Mouse (Mus musculus): ENCODE data around the gene Dppa5a. TPM values are rescaled to one million over a fixed set of nuclear protein-coding genes. Genes with fewer than 3 reads are reported as not detected.
"Not testable (repeated sequence)": the region's sequence is repeated elsewhere in the genome, so short reads cannot be mapped to it uniquely, and the experiment has no call there.

The Dppa5a gene
- total RNA-seq, 2 experiments from 2014 or later, result not detected

GRCm38 (mm10) chr9:78337050-78337449, 30.9 kb downstream of the Dppa5a start:
- not testable (repeated sequence) for ATAC-seq (replicated peaks; ENCODE audit: low FRiP score, low TSS enrichment, poor library complexity, severe bottlenecking)

- not testable (repeated sequence) for ATAC-seq (replicated peaks; ENCODE audit: low FRiP score, low TSS enrichment, poor library complexity, severe bottlenecking)
Observed at GRCm38 (mm10) chr9:78327289-78327688, 40.7 kb downstream of the Dppa5a start, which contains the start of gene Omt2b. Gene Omt2b, plus strand, starts transcription at chr9:78327589.

GRCm38 (mm10) chr9:78319499-78319898, 48.5 kb downstream of the Dppa5a start:
- no peak for ATAC-seq (replicated peaks; ENCODE audit: low FRiP score, low TSS enrichment, poor library complexity, severe bottlenecking)

Other genes starting within 250 kb of the Dppa5a start
- 6.5 and 8.4 TPM in 2 replicates for gene Gsta4, start 185.4 kb downstream of the Dppa5a start, total RNA-seq (2014; fragmentation: Nextera tagmentation)
- 11.5 and 13.0 TPM in 2 replicates for gene Gsta4, start 185.4 kb downstream of the Dppa5a start, total RNA-seq (2017)
- not detected in 2 replicates for gene Gsta1, start 137.5 kb downstream of the Dppa5a start, total RNA-seq (2014; fragmentation: Nextera tagmentation)
- not detected in 2 replicates for gene Gsta1, start 137.5 kb downstream of the Dppa5a start, total RNA-seq (2017)
- not detected in 2 replicates for gene Gm3776, start 111.0 kb downstream of the Dppa5a start, total RNA-seq (2014; fragmentation: Nextera tagmentation)
- gene Gm3776, start 111.0 kb downstream of the Dppa5a start, total RNA-seq (2017), result not detected in 2 replicates
- not detected in 2 replicates for gene Gm10639, start 78.3 kb downstream of the Dppa5a start, total RNA-seq (2014; fragmentation: Nextera tagmentation)
- gene Gm10639, start 78.3 kb downstream of the Dppa5a start, total RNA-seq (2017), result not detected in 2 replicates
- gene Omt2a, start 53.4 kb downstream of the Dppa5a start, total RNA-seq (2014; fragmentation: Nextera tagmentation), result not detected in 2 replicates
- gene Omt2a, start 53.4 kb downstream of the Dppa5a start, total RNA-seq (2017), result not detected in 2 replicates
- not detected in 2 replicates for gene Omt2b, start 40.6 kb downstream of the Dppa5a start, total RNA-seq (2014; fragmentation: Nextera tagmentation)
- not detected in 2 replicates for gene Omt2b, start 40.6 kb downstream of the Dppa5a start, total RNA-seq (2017)
- gene Gsta2, start 12.4 kb downstream of the Dppa5a start, total RNA-seq (2014; fragmentation: Nextera tagmentation), result not detected in 2 replicates
- gene Gsta2, start 12.4 kb downstream of the Dppa5a start, total RNA-seq (2017), result not detected in 2 replicates
- not detected in 2 replicates for gene Ooep, start 10.5 kb upstream of the Dppa5a start, total RNA-seq (2014; fragmentation: Nextera tagmentation)
- not detected in 2 replicates for gene Ooep, start 10.5 kb upstream of the Dppa5a start, total RNA-seq (2017)
- not detected in 2 replicates for gene Ddx43, start 27.6 kb upstream of the Dppa5a start, total RNA-seq (2014; fragmentation: Nextera tagmentation)
- not detected in 2 replicates for gene Ddx43, start 27.6 kb upstream of the Dppa5a start, total RNA-seq (2017)
- gene Cgas, start 75.1 kb upstream of the Dppa5a start, total RNA-seq (2014; fragmentation: Nextera tagmentation), result 7.4 and 7.5 TPM in 2 replicates
- 6.9 and 8.9 TPM in 2 replicates for gene Cgas, start 75.1 kb upstream of the Dppa5a start, total RNA-seq (2017)
- gene Mto1, start 80.0 kb upstream of the Dppa5a start, total RNA-seq (2014; fragmentation: Nextera tagmentation), result 30.2 and 38.8 TPM in 2 replicates
- 45.1 and 55.7 TPM in 2 replicates for gene Mto1, start 80.0 kb upstream of the Dppa5a start, total RNA-seq (2017)
- gene Gm17324, start 80.6 kb upstream of the Dppa5a start, total RNA-seq (2014; fragmentation: Nextera tagmentation), result not detected in 2 replicates
- gene Gm17324, start 80.6 kb upstream of the Dppa5a start, total RNA-seq (2017), result 0.65 TPM in 1 of 2 replicates, not detected in the other
- gene Eef1a1, start 121.0 kb upstream of the Dppa5a start, total RNA-seq (2014; fragmentation: Nextera tagmentation), result 11,779 and 12,959 TPM in 2 replicates
- gene Eef1a1, start 121.0 kb upstream of the Dppa5a start, total RNA-seq (2017), result 14,853 and 18,691 TPM in 2 replicates
- gene Slc17a5, start 219.9 kb upstream of the Dppa5a start, total RNA-seq (2014; fragmentation: Nextera tagmentation), result 4.8 and 6.4 TPM in 2 replicates
- gene Slc17a5, start 219.9 kb upstream of the Dppa5a start, total RNA-seq (2017), result 0.94 and 6.0 TPM in 2 replicates
- gene Cd109, start 247.4 kb upstream of the Dppa5a start, total RNA-seq (2014; fragmentation: Nextera tagmentation), result not detected in 2 replicates
- not detected in 2 replicates for gene Cd109, start 247.4 kb upstream of the Dppa5a start, total RNA-seq (2017)